22 mouse cellular contexts compared by ENCODE assay signal in the genomic region with DNA sequence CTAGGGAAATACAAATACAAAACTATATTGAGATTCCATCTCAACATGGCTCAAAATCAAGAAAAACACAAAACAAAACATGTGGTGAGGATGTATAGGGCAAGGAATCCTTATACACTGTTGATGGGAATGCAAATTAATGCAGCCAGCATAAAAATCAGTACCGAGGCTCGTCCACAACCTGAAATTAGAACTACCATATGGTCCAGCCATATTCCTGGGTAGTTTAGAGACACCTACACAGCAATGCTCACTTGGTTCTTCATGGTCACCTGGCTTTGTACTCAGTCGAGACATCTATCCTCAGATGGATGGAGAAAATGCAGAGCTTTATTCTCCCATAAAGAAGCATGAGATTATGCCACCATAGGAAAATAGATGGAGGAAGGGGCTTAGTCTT.
"Had no signal": no experiment of that assay in that cellular context is flagged by ENCODE, and none has a peak within 500 bp of the region (broad histone marks: within the 10 kb centered on the region; RNA-seq: fewer than 3 reads in every experiment).

No protein-coding gene starts in this region.

- ATAC-seq: hindbrain, embryonic 16.5 days; hindbrain, postnatal 0 days; inflammation-experienced regulatory T-cells, adult 6 months; intestine, embryonic 15.5 days; intestine, embryonic 16.5 days; intestine, postnatal 0 days had no signal

- DNase-seq: heart, postnatal 10 days; heart, postnatal 14 days; heart, postnatal 36 days; heart, postnatal 4 days; kidney, adult 11 months; kidney, adult 18-20 months; kidney, adult 2 months; kidney, adult 8-10 months; kidney, adult 9 months; kidney, postnatal 10 days; kidney, postnatal 14 days; kidney, postnatal 25 days; kidney, postnatal 36 days; kidney, postnatal 4 days; layer of hippocampus, adult 9-11 months; layer of hippocampus, postnatal 36 days had no signal
